Mouse (Mus musculus): ENCODE results near the gene Rnps1. TPM values are rescaled to one million over a fixed set of nuclear protein-coding genes. Genes with fewer than 3 reads are reported as not detected.
A peak's percentile ranks its signal among the peaks of the same experiment; 100 is the strongest.

The Rnps1 gene
- polyA plus RNA-seq (2016; fragmentation: Nextera tagmentation; extraction: Ambion mirVana): 362 and 373 TPM in 2 replicates

GRCm38 (mm10) chr17:24414230-24414976 lies at the start of gene Rnps1:
Gene Rnps1 (plus strand): TSS chr17:24414565.
- H3K27ac ChIP-seq: peak within 1 kb of the TSS; percentile 95
- no peaks in the 10 kb centered on the region for H3K9me3 ChIP-seq
- peak within 1 kb of the TSS; percentile 93 for H3K9ac ChIP-seq (replicated peaks)
- WGBS: under 1% methylated on average over 63 of the region's 64 CpGs
- peaks cover 24% of the 10 kb centered on the region for H3K4me1 ChIP-seq (replicated peaks)
- peak; percentile 94 for ATAC-seq (ENCODE audit: insufficient number of reproducible peaks, insufficient read depth, low FRiP score, low TSS enrichment, low read depth)
- H3K4me2 ChIP-seq: peak within 1 kb of the TSS; percentile 96
- H3K36me3 ChIP-seq: peaks cover 54% of the 10 kb centered on the region
- no peaks in the 10 kb centered on the region for H3K27me3 ChIP-seq
- peak within 1 kb of the TSS; percentile 88 for H3K4me3 ChIP-seq (replicated peaks)

GRCm38 (mm10) chr17:24365863-24366262 lies 48.5 kb upstream of the Rnps1 start:
- 76% methylated on average over 13 of the region's 13 CpGs for WGBS
- Histone ChIP-seq H3K9me3 (no peaks in the 10 kb centered on the region), H3K27me3 (no peaks in the 10 kb centered on the region), H3K36me3 (no peaks in the 10 kb centered on the region), H3K4me3 (replicated peaks) (no peak overlapping the region), H3K27ac (no peak overlapping the region), H3K4me2 (no peak overlapping the region), H3K9ac (replicated peaks) (no peak overlapping the region), H3K4me1 (replicated peaks) (no peaks in the 10 kb centered on the region)
- ATAC-seq (ENCODE audit: insufficient number of reproducible peaks, insufficient read depth, low FRiP score, low TSS enrichment, low read depth): no peak

- H3K4me3 ChIP-seq (replicated peaks): no peak overlapping the region
- no peak overlapping the region for H3K4me2 ChIP-seq
- no peak overlapping the region; the same call in 1 of the 2 replicates for H3K9ac ChIP-seq (replicated peaks)
- H3K9me3 ChIP-seq: no peaks in the 10 kb centered on the region
- no peaks in the 10 kb centered on the region for H3K27me3 ChIP-seq
- 0 out of 2 replicates have a peak, but pooled peaks cover 3% of the 10 kb centered on the region for H3K4me1 ChIP-seq (replicated peaks)
- no peak for ATAC-seq (ENCODE audit: insufficient number of reproducible peaks, insufficient read depth, low FRiP score, low TSS enrichment, low read depth)
- 81% methylated on average over 5 of the region's 5 CpGs for WGBS
- no peaks in the 10 kb centered on the region for H3K36me3 ChIP-seq
- H3K27ac ChIP-seq: no peak overlapping the region
These were observed 39.2 kb upstream of the Rnps1 start for GRCm38 (mm10) chr17:24375094-24375712.

GRCm38 (mm10) chr17:24375886-24376285 lies 38.5 kb upstream of the Rnps1 start:
- no peak overlapping the region for H3K4me2 ChIP-seq
- ATAC-seq (ENCODE audit: insufficient number of reproducible peaks, insufficient read depth, low FRiP score, low TSS enrichment, low read depth): no peak
- WGBS: 92% methylated on average over 6 of the region's 6 CpGs
- H3K9ac ChIP-seq (replicated peaks): no peak overlapping the region
- H3K4me3 ChIP-seq (replicated peaks): no peak overlapping the region
- no peaks in the 10 kb centered on the region for H3K27me3 ChIP-seq
- no peaks in the 10 kb centered on the region for H3K36me3 ChIP-seq
- no peaks in the 10 kb centered on the region for H3K9me3 ChIP-seq
- H3K4me1 ChIP-seq (replicated peaks): 0 out of 2 replicates have a peak, but pooled peaks cover 3% of the 10 kb centered on the region
- no peak overlapping the region for H3K27ac ChIP-seq

- 80% methylated on average over 2 of the region's 2 CpGs for WGBS
- Histone ChIP-seq H3K9me3 (no peaks in the 10 kb centered on the region), H3K4me3 (replicated peaks) (no peak overlapping the region), H3K27ac (no peak overlapping the region), H3K9ac (replicated peaks) (no peak overlapping the region), H3K4me2 (no peak overlapping the region), H3K4me1 (replicated peaks) (0 out of 2 replicates have a peak, but pooled peaks cover 3% of the 10 kb centered on the region), H3K36me3 (peaks cover 2% of the 10 kb centered on the region; the same call in 1 of the 2 replicates), H3K27me3 (no peaks in the 10 kb centered on the region)
- ATAC-seq (ENCODE audit: insufficient number of reproducible peaks, insufficient read depth, low FRiP score, low TSS enrichment, low read depth): no peak
These were observed 35.9 kb upstream of the Rnps1 start for GRCm38 (mm10) chr17:24378496-24378895.

- ATAC-seq (ENCODE audit: insufficient number of reproducible peaks, insufficient read depth, low FRiP score, low TSS enrichment, low read depth): no peak
- H3K27ac ChIP-seq: no peak overlapping the region
- peaks cover 2% of the 10 kb centered on the region; the same call in 1 of the 2 replicates for H3K36me3 ChIP-seq
- no peak overlapping the region for H3K9ac ChIP-seq (replicated peaks)
- peaks cover 3% of the 10 kb centered on the region; the same call in 1 of the 2 replicates for H3K27me3 ChIP-seq
- H3K4me1 ChIP-seq (replicated peaks): no peaks in the 10 kb centered on the region
- no peaks in the 10 kb centered on the region for H3K9me3 ChIP-seq
- no peak overlapping the region for H3K4me2 ChIP-seq
- H3K4me3 ChIP-seq (replicated peaks): no peak overlapping the region
- WGBS: 77% methylated on average over 8 of the region's 8 CpGs
These were observed 30.6 kb upstream of the Rnps1 start for GRCm38 (mm10) chr17:24383789-24384188.

- no peak overlapping the region for H3K4me3 ChIP-seq (replicated peaks)
- WGBS: 77% methylated on average over 5 of the region's 5 CpGs
- H3K27ac ChIP-seq: no peak overlapping the region
- H3K27me3 ChIP-seq: peaks cover 5% of the 10 kb centered on the region; the same call in 1 of the 2 replicates
- ATAC-seq (ENCODE audit: insufficient number of reproducible peaks, insufficient read depth, low FRiP score, low TSS enrichment, low read depth): no peak
- 0 out of 2 replicates have a peak, but pooled peaks cover 2% of the 10 kb centered on the region for H3K36me3 ChIP-seq
- no peak overlapping the region for H3K9ac ChIP-seq (replicated peaks)
- H3K4me1 ChIP-seq (replicated peaks): no peaks in the 10 kb centered on the region
- no peak overlapping the region for H3K4me2 ChIP-seq
- no peaks in the 10 kb centered on the region for H3K9me3 ChIP-seq
These were observed 25.7 kb upstream of the Rnps1 start for GRCm38 (mm10) chr17:24388711-24389110.

GRCm38 (mm10) chr17:24389865-24390264 lies 24.5 kb upstream of the Rnps1 start:
- Histone ChIP-seq H3K9ac (replicated peaks) (no peak overlapping the region), H3K36me3 (0 out of 2 replicates have a peak, but pooled peaks cover 2% of the 10 kb centered on the region), H3K27me3 (peaks cover 5% of the 10 kb centered on the region; the same call in 1 of the 2 replicates), H3K27ac (no peak overlapping the region), H3K9me3 (no peaks in the 10 kb centered on the region), H3K4me3 (replicated peaks) (no peak overlapping the region), H3K4me1 (replicated peaks) (no peaks in the 10 kb centered on the region), H3K4me2 (no peak overlapping the region)
- WGBS: 6% methylated on average over 2 of the region's 2 CpGs
- no peak for ATAC-seq (ENCODE audit: insufficient number of reproducible peaks, insufficient read depth, low FRiP score, low TSS enrichment, low read depth)

GRCm38 (mm10) chr17:24391149-24391548 lies 23.2 kb upstream of the Rnps1 start:
- Histone ChIP-seq H3K4me2 (no peak overlapping the region), H3K36me3 (0 out of 2 replicates have a peak, but pooled peaks cover 2% of the 10 kb centered on the region), H3K9me3 (no peaks in the 10 kb centered on the region), H3K27me3 (peaks cover 5% of the 10 kb centered on the region; the same call in 1 of the 2 replicates), H3K4me1 (replicated peaks) (no peaks in the 10 kb centered on the region), H3K27ac (no peak overlapping the region), H3K4me3 (replicated peaks) (no peak overlapping the region), H3K9ac (replicated peaks) (no peak overlapping the region)
- WGBS: 62% methylated on average over 8 of the region's 8 CpGs
- no peak for ATAC-seq (ENCODE audit: insufficient number of reproducible peaks, insufficient read depth, low FRiP score, low TSS enrichment, low read depth)

- H3K9me3 ChIP-seq: no peaks in the 10 kb centered on the region
- H3K27me3 ChIP-seq: peaks cover 4% of the 10 kb centered on the region; the same call in 1 of the 2 replicates
- 18% methylated on average over 4 of the region's 4 CpGs for WGBS
- H3K4me1 ChIP-seq (replicated peaks): no peaks in the 10 kb centered on the region
- H3K27ac ChIP-seq: no peak overlapping the region
- no peak for ATAC-seq (ENCODE audit: insufficient number of reproducible peaks, insufficient read depth, low FRiP score, low TSS enrichment, low read depth)
- H3K9ac ChIP-seq (replicated peaks): no peak overlapping the region
- H3K4me3 ChIP-seq (replicated peaks): no peak overlapping the region
- 0 out of 2 replicates have a peak, but pooled peaks cover 2% of the 10 kb centered on the region for H3K36me3 ChIP-seq
- H3K4me2 ChIP-seq: no peak overlapping the region
These were observed 20.8 kb upstream of the Rnps1 start for GRCm38 (mm10) chr17:24393527-24393926.

GRCm38 (mm10) chr17:24394456-24394855 lies 19.9 kb upstream of the Rnps1 start:
- Histone ChIP-seq H3K4me2 (no peak overlapping the region), H3K36me3 (0 out of 2 replicates have a peak, but pooled peaks cover 2% of the 10 kb centered on the region), H3K9ac (replicated peaks) (no peak overlapping the region), H3K9me3 (no peaks in the 10 kb centered on the region), H3K27me3 (no peaks in the 10 kb centered on the region; the same call in 1 of the 2 replicates), H3K27ac (no peak overlapping the region), H3K4me1 (replicated peaks) (no peaks in the 10 kb centered on the region), H3K4me3 (replicated peaks) (no peak overlapping the region)
- ATAC-seq (ENCODE audit: insufficient number of reproducible peaks, insufficient read depth, low FRiP score, low TSS enrichment, low read depth): no peak
- 85% methylated on average over 7 of the region's 7 CpGs for WGBS
